Mouse (Mus musculus): ENCODE data around the gene Dnaja3.

The Dnaja3 gene

GRCm38 (mm10) chr16:4607818-4608531, 31.8 kb upstream of the Dnaja3 start:
- peak; percentile 97 for DNase-seq

GRCm38 (mm10) chr16:4608532-4609059, 31.2 kb upstream of the Dnaja3 start:
- DNase-seq, result peak; percentile 92

GRCm38 (mm10) chr16:4611193-4611592, 28.6 kb upstream of the Dnaja3 start:
- peak; percentile 91 for DNase-seq

GRCm38 (mm10) chr16:4611676-4612075, 28.1 kb upstream of the Dnaja3 start:
- DNase-seq, result no peak

GRCm38 (mm10) chr16:4613736-4614135, 26.1 kb upstream of the Dnaja3 start:
- peak; percentile 89 for DNase-seq

- no peak for DNase-seq
Observed at GRCm38 (mm10) chr16:4614639-4615038, 25.1 kb upstream of the Dnaja3 start.

- DNase-seq, result peak; percentile 91
Observed at GRCm38 (mm10) chr16:4615297-4615696, 24.5 kb upstream of the Dnaja3 start.

- peak; percentile 87 for DNase-seq
Observed at GRCm38 (mm10) chr16:4616829-4617228, 23.0 kb upstream of the Dnaja3 start.

GRCm38 (mm10) chr16:4624074-4624473, 15.7 kb upstream of the Dnaja3 start:
- no peak for DNase-seq

- DNase-seq, result peak; percentile 99
Observed at GRCm38 (mm10) chr16:4624481-4625110, 15.2 kb upstream of the Dnaja3 start, which contains the start of gene Pam16. TSS of gene Pam16 (minus strand) at chr16:4624988.

- peak; percentile 89 for DNase-seq
Observed at GRCm38 (mm10) chr16:4627105-4627504, 12.7 kb upstream of the Dnaja3 start.

- DNase-seq, result peak; percentile 90
Observed at GRCm38 (mm10) chr16:4628898-4629419, 10.8 kb upstream of the Dnaja3 start.

GRCm38 (mm10) chr16:4629950-4630349, 9.8 kb upstream of the Dnaja3 start:
- DNase-seq, result peak; percentile 97

- DNase-seq, result peak; percentile 89
Observed at GRCm38 (mm10) chr16:4632050-4632449, 7.7 kb upstream of the Dnaja3 start.

GRCm38 (mm10) chr16:4633661-4634060, 6.1 kb upstream of the Dnaja3 start:
- peak; percentile 87 for DNase-seq

- DNase-seq, result no peak
Observed at GRCm38 (mm10) chr16:4634681-4635080, 5.1 kb upstream of the Dnaja3 start.

GRCm38 (mm10) chr16:4635760-4636159, 4.0 kb upstream of the Dnaja3 start:
- DNase-seq, result no peak

- DNase-seq, result peak; percentile 92
Observed at GRCm38 (mm10) chr16:4638891-4639390, 848 bp upstream of the Dnaja3 start.

- peak; percentile 98 for DNase-seq
Observed at GRCm38 (mm10) chr16:4640267-4641005, 647 bp downstream of the Dnaja3 start.

GRCm38 (mm10) chr16:4641119-4641838, 1.5 kb downstream of the Dnaja3 start:
- DNase-seq, result peak; percentile 97

- peak; percentile 99 for DNase-seq
Observed at GRCm38 (mm10) chr16:4642190-4642589, 2.4 kb downstream of the Dnaja3 start.

GRCm38 (mm10) chr16:4642937-4643336, 3.1 kb downstream of the Dnaja3 start:
- DNase-seq, result peak; percentile 95

Data from heart, adult 11 months (tissue).